Mouse (Mus musculus): Measurements from ENCODE around the gene Ntn1. TPM values are rescaled to one million over a fixed set of nuclear protein-coding genes. Genes with fewer than 3 reads are reported as not detected.

Gene Ntn1
- polyA plus RNA-seq, 1 experiment = 0.09 TPM

GRCm38 (mm10) chr11:68190849-68191248 lies 209.8 kb downstream of the Ntn1 start:
- peaks cover 13% of the 10 kb centered on the region for H3K4me1 ChIP-seq (ENCODE audit: control insufficient read depth, insufficient read depth, low read length)
- H3K27ac ChIP-seq (ENCODE audit: insufficient read depth, low read depth, low read length) = no peak overlapping the region
- TF ChIP-seq CTCF (IDR thresholded peaks at IDR 0.05; ENCODE audit: low read depth, low read length) (no peak), POLR2A (IDR thresholded peaks at IDR 0.05; ENCODE audit: borderline replicate concordance, low read depth, low read length) (no peak)
- H3K4me3 ChIP-seq (ENCODE audit: insufficient read depth, low read length) = no peak overlapping the region

- H3K4me3 ChIP-seq (ENCODE audit: insufficient read depth, low read length) = no peak overlapping the region
- H3K4me1 ChIP-seq (ENCODE audit: control insufficient read depth, insufficient read depth, low read length) = no peaks in the 10 kb centered on the region
- H3K27ac ChIP-seq (ENCODE audit: insufficient read depth, low read depth, low read length) = no peak overlapping the region
- TF ChIP-seq POLR2A (IDR thresholded peaks at IDR 0.05; ENCODE audit: borderline replicate concordance, low read depth, low read length) (no peak), CTCF (IDR thresholded peaks at IDR 0.05; ENCODE audit: low read depth, low read length) (no peak)
Observed at GRCm38 (mm10) chr11:68188695-68189201, 211.9 kb downstream of the Ntn1 start.

- no peak overlapping the region for H3K4me3 ChIP-seq (ENCODE audit: insufficient read depth, low read length)
- no peak overlapping the region for H3K27ac ChIP-seq (ENCODE audit: insufficient read depth, low read depth, low read length)
- H3K4me1 ChIP-seq (ENCODE audit: control insufficient read depth, insufficient read depth, low read length) = no peaks in the 10 kb centered on the region
- TF ChIP-seq CTCF (IDR thresholded peaks at IDR 0.05; ENCODE audit: low read depth, low read length) (no peak), POLR2A (IDR thresholded peaks at IDR 0.05; ENCODE audit: borderline replicate concordance, low read depth, low read length) (no peak)
Observed at GRCm38 (mm10) chr11:68187242-68187641, 213.4 kb downstream of the Ntn1 start.

GRCm38 (mm10) chr11:68185647-68186046 lies 215.0 kb downstream of the Ntn1 start:
- no peaks in the 10 kb centered on the region for H3K4me1 ChIP-seq (ENCODE audit: control insufficient read depth, insufficient read depth, low read length)
- H3K4me3 ChIP-seq (ENCODE audit: insufficient read depth, low read length) = no peak overlapping the region
- no peak for TF ChIP-seq CTCF (IDR thresholded peaks at IDR 0.05; ENCODE audit: low read depth, low read length)
- no peak for TF ChIP-seq POLR2A (IDR thresholded peaks at IDR 0.05; ENCODE audit: borderline replicate concordance, low read depth, low read length)
- no peak overlapping the region for H3K27ac ChIP-seq (ENCODE audit: insufficient read depth, low read depth, low read length)

- Histone ChIP-seq H3K27ac (ENCODE audit: insufficient read depth, low read depth, low read length) (no peak overlapping the region), H3K4me1 (ENCODE audit: control insufficient read depth, insufficient read depth, low read length) (no peaks in the 10 kb centered on the region), H3K4me3 (ENCODE audit: insufficient read depth, low read length) (no peak overlapping the region)
- TF ChIP-seq POLR2A (IDR thresholded peaks at IDR 0.05; ENCODE audit: borderline replicate concordance, low read depth, low read length) = no peak
- TF ChIP-seq CTCF (IDR thresholded peaks at IDR 0.05; ENCODE audit: low read depth, low read length) = no peak
Observed at GRCm38 (mm10) chr11:68177415-68177814, 223.2 kb downstream of the Ntn1 start.

- no peak overlapping the region for H3K27ac ChIP-seq (ENCODE audit: insufficient read depth, low read depth, low read length)
- no peak for TF ChIP-seq CTCF (IDR thresholded peaks at IDR 0.05; ENCODE audit: low read depth, low read length)
- no peak for TF ChIP-seq POLR2A (IDR thresholded peaks at IDR 0.05; ENCODE audit: borderline replicate concordance, low read depth, low read length)
- H3K4me3 ChIP-seq (ENCODE audit: insufficient read depth, low read length) = no peak overlapping the region
- H3K4me1 ChIP-seq (ENCODE audit: control insufficient read depth, insufficient read depth, low read length) = no peaks in the 10 kb centered on the region
Observed at GRCm38 (mm10) chr11:68176550-68176949, 224.1 kb downstream of the Ntn1 start.

- no peak overlapping the region for H3K27ac ChIP-seq (ENCODE audit: insufficient read depth, low read depth, low read length)
Observed at GRCm38 (mm10) chr11:68172648-68173045, 228.0 kb downstream of the Ntn1 start.

GRCm38 (mm10) chr11:68171973-68172647 lies 228.5 kb downstream of the Ntn1 start:
- Histone ChIP-seq H3K4me3 (ENCODE audit: insufficient read depth, low read length) (no peak overlapping the region), H3K4me1 (ENCODE audit: control insufficient read depth, insufficient read depth, low read length) (no peaks in the 10 kb centered on the region), H3K27ac (ENCODE audit: insufficient read depth, low read depth, low read length) (no peak overlapping the region)
- no peak for TF ChIP-seq POLR2A (IDR thresholded peaks at IDR 0.05; ENCODE audit: borderline replicate concordance, low read depth, low read length)
- TF ChIP-seq CTCF (IDR thresholded peaks at IDR 0.05; ENCODE audit: low read depth, low read length) = no peak

More at GRCm38 (mm10) chr11:68172648-68173045, 228.0 kb downstream of the Ntn1 start:
- H3K4me3 ChIP-seq (ENCODE audit: insufficient read depth, low read length) = no peak overlapping the region
- no peak for TF ChIP-seq CTCF (IDR thresholded peaks at IDR 0.05; ENCODE audit: low read depth, low read length)
- no peak for TF ChIP-seq POLR2A (IDR thresholded peaks at IDR 0.05; ENCODE audit: borderline replicate concordance, low read depth, low read length)
- H3K4me1 ChIP-seq (ENCODE audit: control insufficient read depth, insufficient read depth, low read length) = no peaks in the 10 kb centered on the region

- Histone ChIP-seq H3K4me3 (ENCODE audit: insufficient read depth, low read length) (no peak overlapping the region), H3K27ac (ENCODE audit: insufficient read depth, low read depth, low read length) (no peak overlapping the region), H3K4me1 (ENCODE audit: control insufficient read depth, insufficient read depth, low read length) (no peaks in the 10 kb centered on the region)
- no peak for TF ChIP-seq CTCF (IDR thresholded peaks at IDR 0.05; ENCODE audit: low read depth, low read length)
- no peak for TF ChIP-seq POLR2A (IDR thresholded peaks at IDR 0.05; ENCODE audit: borderline replicate concordance, low read depth, low read length)
Observed at GRCm38 (mm10) chr11:68168427-68168826, 232.2 kb downstream of the Ntn1 start.

GRCm38 (mm10) chr11:68164408-68164807 lies 236.2 kb downstream of the Ntn1 start:
- H3K4me1 ChIP-seq (ENCODE audit: control insufficient read depth, insufficient read depth, low read length) = no peaks in the 10 kb centered on the region
- no peak overlapping the region for H3K4me3 ChIP-seq (ENCODE audit: insufficient read depth, low read length)
- TF ChIP-seq POLR2A (IDR thresholded peaks at IDR 0.05; ENCODE audit: borderline replicate concordance, low read depth, low read length) (no peak), CTCF (IDR thresholded peaks at IDR 0.05; ENCODE audit: low read depth, low read length) (no peak)
- H3K27ac ChIP-seq (ENCODE audit: insufficient read depth, low read depth, low read length) = no peak overlapping the region

Measured in bone marrow macrophage, adult 2 months (primary cell).